Mouse (Mus musculus): ENCODE measurements around the gene Pcca.

Pcca gene

GRCm38 (mm10) chr14:122648214-122648613, 114.1 kb downstream of the Pcca start:
- no peak for DNase-seq (ENCODE audit: low spot score)

DNA sequence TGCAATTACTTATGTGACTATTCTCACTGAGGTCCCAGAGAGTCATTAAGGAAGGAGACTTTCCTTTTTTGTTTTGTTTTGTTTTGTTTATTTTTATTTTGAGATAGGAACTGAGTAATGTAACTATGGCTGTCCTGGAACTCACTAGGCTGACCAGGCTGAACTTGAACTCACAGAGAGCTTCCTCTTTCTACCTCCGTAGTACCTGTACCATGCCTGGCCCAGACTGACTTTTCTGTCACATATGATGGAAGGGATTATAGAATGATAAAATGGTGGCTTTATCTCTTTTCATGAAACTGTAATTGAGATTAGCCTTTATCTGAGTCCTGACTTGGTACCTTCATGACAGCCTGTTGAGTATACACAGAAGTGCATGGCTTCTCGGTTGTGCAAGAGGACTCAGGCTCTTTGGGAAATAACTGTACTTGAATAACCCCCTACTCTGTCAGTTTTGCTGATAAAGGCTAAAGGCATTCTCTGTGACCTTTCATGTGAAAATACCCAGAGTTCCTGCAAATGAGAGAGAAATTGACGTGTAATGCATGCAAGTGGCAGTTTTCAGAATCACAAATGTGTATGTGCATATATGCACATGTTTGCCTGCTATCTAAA, 115.3 kb downstream of the Pcca start:
- DNase-seq (ENCODE audit: low spot score): no peak

- DNase-seq (ENCODE audit: low spot score): no peak
Observed at GRCm38 (mm10) chr14:122651681-122652080, 117.6 kb downstream of the Pcca start.

DNA sequence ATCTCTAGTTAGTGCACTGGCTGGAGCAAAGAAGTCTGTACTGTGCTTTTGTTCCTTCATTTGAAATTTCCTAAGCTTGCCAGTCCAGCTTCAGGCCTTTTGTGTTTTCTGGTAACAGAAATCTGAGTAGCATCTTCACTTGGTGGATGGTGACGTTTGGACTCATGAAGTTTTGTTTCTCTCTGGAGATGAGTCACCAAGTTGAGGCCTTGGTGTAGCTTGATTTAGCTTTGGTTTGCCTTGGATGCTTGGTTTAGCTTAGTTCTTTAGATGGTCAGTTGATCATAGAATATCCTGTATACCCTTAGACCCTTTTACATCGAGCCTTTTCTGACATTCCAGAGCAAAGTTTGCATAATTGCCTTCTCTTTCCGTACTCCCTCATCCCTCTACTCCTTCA, 141.5 kb downstream of the Pcca start:
- no peak for DNase-seq (ENCODE audit: low spot score)

GRCm38 (mm10) chr14:122683645-122684044, 149.5 kb downstream of the Pcca start:
- DNase-seq (ENCODE audit: low spot score): no peak

- no peak for DNase-seq (ENCODE audit: low spot score)
Observed at GRCm38 (mm10) chr14:122684250-122684649, 150.1 kb downstream of the Pcca start.

DNA sequence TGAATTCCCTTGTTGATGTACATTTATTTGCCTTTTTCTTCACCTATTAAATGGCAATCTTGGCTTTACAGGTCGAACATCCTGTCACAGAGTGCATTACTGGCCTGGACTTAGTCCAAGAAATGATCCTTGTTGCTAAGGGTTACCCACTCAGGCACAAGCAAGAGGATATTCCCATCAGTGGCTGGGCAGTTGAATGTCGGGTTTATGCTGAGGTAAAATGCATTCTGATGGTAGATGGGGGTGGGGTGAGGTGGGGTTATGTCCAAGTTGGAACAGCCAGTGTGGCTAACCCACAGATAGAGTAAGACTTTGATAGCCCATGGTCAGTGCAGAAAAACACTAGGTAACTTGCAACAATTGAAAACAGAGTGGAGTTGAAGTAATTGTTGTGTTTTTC, 150.7 kb downstream of the Pcca start:
- DNase-seq (ENCODE audit: low spot score): no peak

DNA sequence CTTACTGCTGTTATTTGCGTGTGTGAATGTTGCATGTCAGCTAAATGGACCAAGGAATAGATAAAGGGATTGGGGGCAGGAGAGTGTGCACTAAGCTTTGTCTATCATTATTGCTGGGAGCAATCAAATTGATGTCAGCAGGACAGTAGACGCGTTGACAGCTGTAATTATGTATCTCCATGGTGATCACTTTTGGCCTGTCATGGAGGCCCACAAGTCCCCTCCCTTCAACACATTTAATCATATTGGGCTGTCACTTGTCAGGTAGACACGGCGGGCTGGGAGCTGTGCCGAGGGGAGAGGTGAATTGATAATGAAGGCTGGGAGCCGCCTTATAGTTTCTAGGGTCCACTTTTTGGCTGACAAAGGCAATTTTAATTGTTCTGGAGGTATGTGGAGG, 153.3 kb downstream of the Pcca start:
- no peak for DNase-seq (ENCODE audit: low spot score)

DNA sequence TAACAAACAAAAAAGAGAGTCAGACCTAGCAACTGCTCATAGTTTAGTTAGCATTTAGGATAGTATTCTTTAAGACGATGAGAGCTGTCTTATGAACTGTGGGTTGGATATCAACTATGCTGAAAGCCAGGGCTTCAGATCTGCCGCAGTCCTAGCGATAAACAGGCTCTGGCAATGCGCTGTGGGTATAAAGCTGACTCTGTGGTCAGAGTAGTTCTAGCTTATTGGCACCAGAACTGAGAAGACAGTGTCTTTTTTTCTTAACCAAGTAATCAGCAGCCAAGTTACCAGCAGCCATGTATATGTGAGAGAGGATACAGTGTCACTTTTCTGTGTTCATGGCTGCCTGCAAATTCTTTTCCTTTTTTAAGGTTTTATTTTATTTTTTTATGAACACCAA, 154.3 kb downstream of the Pcca start:
- DNase-seq (ENCODE audit: low spot score): no peak

GRCm38 (mm10) chr14:122689136-122689815, 155.2 kb downstream of the Pcca start:
- DNase-seq (ENCODE audit: low spot score): no peak

DNA sequence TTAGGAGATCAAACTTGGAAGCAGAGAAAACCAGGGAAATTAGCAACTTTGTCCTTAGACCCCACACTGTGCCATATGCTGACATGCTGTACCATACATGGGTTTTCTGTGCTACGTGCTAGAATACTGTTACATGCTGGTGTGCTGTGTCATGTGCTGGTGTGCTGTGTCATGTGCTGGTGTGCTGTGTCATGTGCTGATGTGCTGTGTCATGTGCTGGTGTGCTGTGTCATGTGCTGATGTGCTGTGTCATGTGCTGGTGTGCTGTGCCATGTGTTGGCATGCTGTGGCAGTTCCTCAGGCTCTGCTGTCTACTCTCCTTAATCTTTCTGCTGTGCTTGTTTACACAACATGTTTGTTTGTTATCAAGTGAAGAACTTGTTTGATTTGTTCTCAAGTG, 157.4 kb downstream of the Pcca start:
- no peak for DNase-seq (ENCODE audit: low spot score)

DNA sequence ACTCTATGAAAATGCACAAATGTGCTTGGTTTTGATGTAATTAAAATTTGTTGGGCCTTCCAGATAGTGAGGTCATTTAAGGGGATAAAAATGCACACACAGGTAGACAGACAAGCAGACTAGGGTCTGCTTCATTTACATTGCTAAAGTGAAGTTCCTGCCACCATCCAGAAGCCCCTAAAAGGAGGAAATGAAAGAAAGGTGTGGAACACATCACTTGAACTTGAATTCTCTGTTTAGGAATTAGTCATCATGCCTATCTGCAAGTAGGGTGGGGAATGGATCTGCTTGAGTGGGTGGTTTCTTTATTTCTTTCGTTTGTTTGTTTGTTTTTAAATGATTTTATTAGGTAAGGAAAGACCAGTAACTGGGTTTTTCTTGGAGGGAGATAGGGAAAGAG, 166.2 kb downstream of the Pcca start:
- no peak for DNase-seq (ENCODE audit: low spot score)

GRCm38 (mm10) chr14:122713793-122714192, 179.7 kb downstream of the Pcca start:
- DNase-seq (ENCODE audit: low spot score): no peak

GRCm38 (mm10) chr14:122714911-122715310, 180.8 kb downstream of the Pcca start:
- no peak for DNase-seq (ENCODE audit: low spot score)

DNA sequence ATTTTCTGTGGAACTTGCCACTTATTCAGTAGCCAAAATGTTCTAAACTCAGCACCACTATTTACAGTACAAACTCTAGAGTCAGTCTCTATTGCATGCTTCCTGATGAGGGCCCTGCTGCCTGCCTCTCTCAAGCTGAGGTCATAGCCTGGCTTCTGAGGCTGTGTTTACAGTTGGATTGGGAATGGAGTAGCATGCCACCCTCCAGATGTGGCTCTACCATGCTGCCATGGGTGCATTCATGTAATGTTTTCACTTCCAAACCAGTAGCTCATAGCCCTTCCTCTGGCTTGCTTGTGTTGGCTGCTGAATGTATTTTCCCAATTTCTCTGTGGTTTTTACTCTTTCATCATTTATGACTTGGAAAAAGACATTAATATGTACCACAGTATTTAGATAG, 181.9 kb downstream of the Pcca start:
- DNase-seq (ENCODE audit: low spot score): no peak

DNA sequence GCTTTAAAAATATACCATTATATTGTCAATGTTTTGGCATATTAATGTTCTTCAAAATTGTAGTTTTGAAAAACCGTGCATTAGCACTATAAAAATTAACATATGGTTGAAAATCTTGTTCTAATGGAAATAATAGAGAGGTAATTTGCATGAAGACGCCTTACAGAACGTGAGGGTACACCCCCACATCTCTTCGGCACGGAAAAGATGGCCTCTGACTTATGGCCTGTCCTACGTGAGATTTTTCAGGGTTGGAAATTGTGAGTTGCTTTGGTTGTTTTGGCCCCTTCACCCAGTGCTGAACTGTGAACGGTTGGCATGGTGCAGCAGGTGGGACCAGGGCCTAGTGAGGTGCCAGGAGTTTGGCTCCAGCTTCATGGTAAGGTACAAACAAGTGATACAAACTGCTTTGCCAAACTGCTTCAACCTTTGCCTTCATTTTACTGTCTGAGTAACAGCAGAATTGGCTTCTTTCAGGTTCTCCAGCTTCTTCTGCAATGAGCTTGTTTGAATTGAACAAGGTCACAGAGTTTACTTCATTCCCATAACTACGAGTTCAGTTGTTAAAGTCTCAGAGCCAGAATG, 185.5 kb downstream of the Pcca start:
- no peak for DNase-seq (ENCODE audit: low spot score)

GRCm38 (mm10) chr14:122720989-122721388, 186.9 kb downstream of the Pcca start:
- DNase-seq (ENCODE audit: low spot score): no peak

GRCm38 (mm10) chr14:122721750-122722149, 187.6 kb downstream of the Pcca start:
- DNase-seq (ENCODE audit: low spot score): no peak

DNA sequence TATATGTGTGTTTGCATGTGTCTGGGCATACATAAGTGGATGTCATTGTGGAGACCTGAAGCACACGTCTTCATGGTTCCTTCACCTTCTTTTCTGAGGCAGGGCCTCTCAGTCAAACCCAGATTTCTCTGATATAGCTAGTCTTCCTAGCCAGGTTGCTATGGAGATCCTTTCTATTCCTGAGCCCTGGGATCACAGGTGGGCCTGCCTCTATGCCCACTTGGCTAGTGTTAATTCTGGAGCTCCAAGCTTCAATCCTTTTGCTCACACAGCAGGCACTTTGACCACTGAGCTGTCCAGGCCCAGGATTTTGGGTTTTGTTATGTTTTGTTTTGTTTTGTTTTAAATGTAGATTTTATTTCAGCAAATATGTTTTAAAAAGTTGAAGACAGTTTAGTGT, 192.3 kb downstream of the Pcca start:
- no peak for DNase-seq (ENCODE audit: low spot score)

- no peak for DNase-seq (ENCODE audit: low spot score)
Observed at GRCm38 (mm10) chr14:122729431-122730073, 195.4 kb downstream of the Pcca start.

DNA sequence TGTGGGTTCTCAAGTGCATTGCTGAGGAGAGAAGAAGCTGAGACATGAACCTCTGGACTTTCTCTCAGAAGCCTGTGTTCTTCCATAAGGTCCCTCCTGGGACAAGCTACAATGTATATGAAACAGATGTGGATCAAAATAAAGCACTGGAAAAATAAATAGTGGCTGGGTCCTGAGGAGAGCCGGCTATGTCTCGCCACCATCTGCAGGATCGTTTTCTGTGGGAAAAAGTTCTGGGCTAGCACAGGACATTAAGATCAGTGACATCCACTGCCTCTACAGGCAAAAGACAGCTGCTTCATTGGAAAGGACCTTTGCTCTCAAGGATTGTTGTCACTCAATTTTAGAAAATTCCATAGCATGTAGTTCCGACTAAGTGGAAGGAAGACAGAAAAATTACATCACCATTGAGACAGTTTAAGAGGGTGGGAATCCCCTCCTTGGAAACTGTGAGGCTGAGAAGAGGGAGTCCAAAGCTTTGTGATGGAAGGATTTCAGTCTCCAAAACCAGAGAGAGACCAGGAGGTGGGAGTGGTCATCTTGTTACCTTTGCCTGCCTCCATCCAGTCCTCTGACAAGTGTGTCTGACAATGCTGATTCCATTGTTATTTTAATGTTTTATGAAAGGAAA, 196.9 kb downstream of the Pcca start:
- DNase-seq (ENCODE audit: low spot score): no peak

DNA sequence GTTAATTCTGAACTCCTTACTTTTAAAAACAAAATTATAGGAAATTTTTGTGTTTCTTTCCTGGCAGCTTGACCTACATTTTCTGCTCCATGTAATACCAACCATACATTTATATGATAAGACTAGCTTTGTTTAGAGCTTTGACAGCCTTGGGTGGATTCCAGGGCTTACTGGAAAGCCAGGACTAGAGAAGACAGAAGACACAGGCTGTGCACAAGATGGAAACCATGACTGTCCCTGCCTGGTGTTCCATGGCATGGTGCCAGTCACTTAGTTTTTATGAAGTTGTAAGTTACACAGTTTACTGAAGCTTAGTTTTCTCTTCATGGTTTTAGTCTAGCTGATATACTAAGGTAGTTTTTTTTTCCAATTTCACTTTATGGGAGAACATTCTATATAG, 202.7 kb downstream of the Pcca start:
- DNase-seq (ENCODE audit: low spot score): no peak
